Mouse (Mus musculus) cortical plate, adult 2 months (tissue): Measurements from ENCODE around the gene Wdr44.

Experiments used
- CTCF ChIP-seq: fragments of 200-500 bp; IDR thresholded peaks from 2 replicates; pipeline ENCODE4 v1.5.1; 2011; ENCODE audit warnings: mild to moderate bottlenecking, control low read depth, low read length; ENCODE audit not compliant: insufficient read depth; ENCODE audit errors: extremely low read depth
- POLR2A ChIP-seq: fragments of 200-500 bp; IDR thresholded peaks from 2 replicates; pipeline ENCODE4 v1.6.1; 2011; ENCODE audit warnings: mild to moderate bottlenecking, low read length, control low read depth; ENCODE audit not compliant: insufficient read depth; ENCODE audit errors: extremely low read depth

- TF ChIP-seq CTCF (no peak), POLR2A (no peak)
These were observed 871 bp downstream of the Wdr44 start for GRCm38 (mm10) chrX:23693443-23694400.
